Mouse (Mus musculus) neural tube, embryonic 13.5 days (tissue): ENCODE measurements around the gene Ccdc50. TPM values are rescaled to one million over a fixed set of nuclear protein-coding genes. Genes with fewer than 3 reads are reported as not detected.

Experiments used
- ATAC-seq: fragments of 200-750 bp; cut with Nextera tagmentation; 2 replicates; pipeline ENCODE4 v1.8.0; 2017; ENCODE audit warnings: low read depth, mild to moderate bottlenecking, moderate TSS enrichment, moderate library complexity
- H3K27ac ChIP-seq: fragments of 300-500 bp; sonication (generic); replicated peaks from 2 replicates; pipeline ENCODE4 v1.5.1; 2015; ENCODE audit warnings: moderate library complexity, mild to moderate bottlenecking, inconsistent platforms
- H3K27me3 ChIP-seq: fragments of 300-500 bp; sonication (generic); 2 replicates; pipeline ENCODE4 v1.6.1; 2015; ENCODE audit warnings: mild to moderate bottlenecking, inconsistent platforms
- H3K36me3 ChIP-seq: fragments of 300-500 bp; sonication (generic); 2 replicates; pipeline ENCODE4 v1.6.1; 2015; ENCODE audit warnings: mild to moderate bottlenecking, inconsistent platforms
- H3K4me1 ChIP-seq: fragments of 300-500 bp; sonication (generic); replicated peaks from 2 replicates; pipeline ENCODE4 v1.6.1; 2015; ENCODE audit warnings: inconsistent platforms
- H3K4me2 ChIP-seq: fragments of 300-500 bp; sonication (generic); 2 replicates; pipeline ENCODE4 v1.6.1; 2015; ENCODE audit warnings: inconsistent platforms, mild to moderate bottlenecking, moderate library complexity
- H3K4me3 ChIP-seq: fragments of 300-500 bp; sonication (generic); 2 replicates; pipeline ENCODE4 v1.5.1; 2015; ENCODE audit warnings: mild to moderate bottlenecking, inconsistent platforms
- H3K9ac ChIP-seq: fragments of 300-500 bp; sonication (generic); 2 replicates; pipeline ENCODE4 v1.6.1; 2015; ENCODE audit warnings: moderate library complexity, mild to moderate bottlenecking, inconsistent platforms
- H3K9me3 ChIP-seq: fragments of 300-500 bp; sonication (generic); 2 replicates; pipeline ENCODE4 v1.6.1; 2016; ENCODE audit warnings: inconsistent platforms
- WGBS: fragments of 180-500 bp; shearing (Covaris S2); methylation state at CpG from one replicate; pipeline ENCODE4 v1.1.7; 2015; 5-methylcytosine and 5-hydroxymethylcytosine counted together
- polyA plus RNA-seq: library from polyadenylated mRNA; unstranded; fragments of >200 nt; fragmentation: Nextera tagmentation; extraction: Ambion mirVana; gene quantifications from 2 replicates; pipeline ENCODE4 v1.2.1, GENCODE M21; 2015

The Ccdc50 gene
- polyA plus RNA-seq, 1 experiment from 2014 or later: 43.7 TPM

- Histone ChIP-seq H3K9ac (no peak overlapping the region), H3K4me1 (peaks cover 7% of the 10 kb centered on the region), H3K27me3 (no peaks in the 10 kb centered on the region), H3K4me2 (no peak overlapping the region), H3K36me3 (no peaks in the 10 kb centered on the region), H3K4me3 (no peak overlapping the region), H3K27ac (no peak overlapping the region), H3K9me3 (0 out of 2 replicates have a peak, but pooled peaks cover 3% of the 10 kb centered on the region)
- no peak for ATAC-seq
- WGBS: 96% methylated on average over 3 of the region's 3 CpGs
Measured at GRCm38 (mm10) chr16:27399026-27399718, 10.5 kb downstream of the Ccdc50 start.

DNA sequence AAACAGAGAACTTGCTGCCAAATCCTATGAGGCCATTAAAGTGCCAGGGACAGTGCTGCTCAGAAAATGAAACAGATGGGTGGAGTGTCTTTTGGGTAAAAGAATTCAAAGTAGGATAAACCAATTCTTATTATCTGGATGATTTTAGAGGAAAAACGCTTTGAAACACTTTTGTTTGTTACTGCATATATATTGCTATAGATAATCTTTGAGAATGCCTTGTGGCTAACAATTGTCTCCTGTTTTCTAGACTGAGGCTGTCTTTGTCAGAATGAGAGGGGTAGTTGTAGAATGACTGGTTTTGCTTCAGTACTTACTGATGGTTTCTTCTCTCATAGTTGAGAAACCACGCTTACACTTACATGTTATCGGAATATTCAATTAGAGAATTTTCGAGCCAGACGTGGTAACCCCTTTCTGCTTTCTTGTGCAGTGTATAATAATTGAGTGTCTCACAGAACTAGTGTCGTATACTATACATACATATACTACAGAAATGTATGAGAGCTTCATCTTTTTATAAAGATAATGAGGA, 11.1 kb downstream of the Ccdc50 start:
- Histone ChIP-seq H3K27me3 (no peaks in the 10 kb centered on the region), H3K27ac (no peak overlapping the region), H3K9ac (no peak overlapping the region), H3K9me3 (0 out of 2 replicates have a peak, but pooled peaks cover 3% of the 10 kb centered on the region), H3K36me3 (no peaks in the 10 kb centered on the region), H3K4me1 (peaks cover 7% of the 10 kb centered on the region), H3K4me3 (no peak overlapping the region), H3K4me2 (no peak overlapping the region)
- ATAC-seq: no peak
- 84% methylated on average over 6 of the region's 6 CpGs for WGBS

- Histone ChIP-seq H3K27ac (no peak overlapping the region), H3K9ac (no peak overlapping the region), H3K4me2 (no peak overlapping the region), H3K4me1 (peaks cover 7% of the 10 kb centered on the region), H3K36me3 (peaks cover 10% of the 10 kb centered on the region), H3K9me3 (no peaks in the 10 kb centered on the region), H3K27me3 (no peaks in the 10 kb centered on the region), H3K4me3 (no peak overlapping the region)
- 86% methylated on average over 2 of the region's 2 CpGs for WGBS
- no peak for ATAC-seq
Measured at GRCm38 (mm10) chr16:27401579-27401978, 12.9 kb downstream of the Ccdc50 start.

DNA sequence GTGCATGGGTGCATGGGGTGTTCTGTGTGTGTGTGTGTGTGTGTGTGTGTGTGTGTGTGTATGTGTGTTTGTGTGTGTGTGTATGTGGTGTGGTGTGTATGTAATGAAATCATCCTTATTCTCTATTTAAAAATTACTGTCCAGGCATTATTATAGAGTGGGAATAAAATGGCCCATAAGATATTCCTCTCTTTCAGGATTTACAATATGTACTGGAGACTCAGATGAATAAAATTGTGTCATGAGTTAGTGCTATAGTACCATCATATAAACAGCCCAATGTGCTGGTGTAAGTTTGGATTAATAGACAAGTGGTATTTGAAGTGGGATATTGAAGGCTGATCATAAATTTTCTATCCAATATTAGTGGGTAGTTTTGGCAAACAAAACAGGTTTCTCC, 15.4 kb downstream of the Ccdc50 start:
- Histone ChIP-seq H3K27me3 (no peaks in the 10 kb centered on the region), H3K27ac (no peak overlapping the region), H3K36me3 (peaks cover 24% of the 10 kb centered on the region), H3K9ac (no peak overlapping the region), H3K4me2 (no peak overlapping the region), H3K4me1 (peaks cover 7% of the 10 kb centered on the region), H3K9me3 (no peaks in the 10 kb centered on the region), H3K4me3 (no peak overlapping the region)
- no peak for ATAC-seq

DNA sequence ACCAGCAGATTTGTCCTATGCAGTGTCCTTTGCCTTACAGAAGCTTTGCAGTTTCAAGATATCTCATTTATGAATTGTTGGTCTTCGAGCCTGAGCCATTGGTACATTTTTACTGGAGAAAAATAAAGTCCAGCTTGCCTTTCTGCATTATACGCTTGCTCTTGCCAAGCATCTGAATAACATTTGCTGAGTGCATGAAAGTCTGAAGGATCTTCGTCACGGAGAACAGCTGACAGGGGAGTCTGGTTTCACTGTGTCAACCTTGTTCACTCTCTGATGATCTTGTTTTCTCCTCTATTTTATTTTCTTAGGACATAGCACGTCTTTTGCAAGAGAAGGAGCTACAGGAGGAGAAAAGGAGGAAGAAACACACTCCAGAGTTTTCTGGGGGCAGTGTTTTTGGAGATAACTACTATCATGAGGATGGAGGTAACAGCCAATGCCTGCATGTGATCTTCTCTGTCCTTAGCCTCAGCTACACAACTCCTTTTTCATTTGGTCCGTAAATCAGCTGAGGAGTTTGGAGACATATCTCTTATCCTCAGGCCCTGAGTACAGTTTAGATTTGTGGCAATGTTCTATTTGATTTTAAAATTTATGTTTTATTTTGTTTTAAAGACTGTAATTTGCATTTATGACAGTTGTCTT, 28.4 kb downstream of the Ccdc50 start:
- Histone ChIP-seq H3K36me3 (peaks cover 78% of the 10 kb centered on the region), H3K9ac (no peak overlapping the region), H3K27me3 (no peaks in the 10 kb centered on the region), H3K4me3 (no peak overlapping the region), H3K4me1 (no peaks in the 10 kb centered on the region), H3K27ac (no peak overlapping the region), H3K9me3 (no peaks in the 10 kb centered on the region), H3K4me2 (no peak overlapping the region)
- 96% methylated on average over 6 of the region's 6 CpGs for WGBS
- ATAC-seq: no peak

DNA sequence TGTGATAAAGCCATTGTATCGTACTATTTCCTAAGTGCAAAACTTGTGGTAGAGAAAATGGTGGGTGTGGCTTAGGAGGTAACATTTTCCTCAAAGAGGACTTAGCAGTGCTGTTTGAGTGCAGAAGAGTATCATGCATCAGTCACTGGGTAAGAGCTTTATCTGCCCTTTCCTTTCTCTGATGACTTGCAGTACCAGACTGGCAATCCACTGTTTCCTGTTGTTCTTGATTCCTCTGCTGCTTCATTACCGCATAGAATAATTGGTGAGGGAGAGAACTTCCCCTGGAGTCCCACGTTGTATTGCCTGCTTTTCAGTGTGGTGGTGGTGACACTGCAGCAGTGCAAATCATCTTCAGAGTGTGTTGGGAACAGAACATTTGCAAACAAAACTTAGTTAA, 29.0 kb downstream of the Ccdc50 start:
- no peaks in the 10 kb centered on the region for H3K4me1 ChIP-seq
- no peaks in the 10 kb centered on the region for H3K27me3 ChIP-seq
- H3K36me3 ChIP-seq: peaks cover 81% of the 10 kb centered on the region
- 0 out of 2 replicates have a peak, but pooled peaks cover 4% of the 10 kb centered on the region for H3K9me3 ChIP-seq
- H3K4me3 ChIP-seq: no peak overlapping the region
- WGBS: 87% methylated on average over 3 of the region's 3 CpGs
- H3K4me2 ChIP-seq: no peak overlapping the region
- no peak overlapping the region for H3K27ac ChIP-seq
- H3K9ac ChIP-seq: no peak overlapping the region
- no peak for ATAC-seq

- no peak overlapping the region for H3K27ac ChIP-seq
- H3K27me3 ChIP-seq: no peaks in the 10 kb centered on the region
- 91% methylated on average over 3 of the region's 3 CpGs for WGBS
- H3K4me3 ChIP-seq: no peak overlapping the region
- peaks cover 57% of the 10 kb centered on the region for H3K36me3 ChIP-seq
- H3K4me2 ChIP-seq: no peak overlapping the region
- no peak for ATAC-seq
- H3K9ac ChIP-seq: no peak overlapping the region
- H3K4me1 ChIP-seq: no peaks in the 10 kb centered on the region
- 0 out of 2 replicates have a peak, but pooled peaks cover 5% of the 10 kb centered on the region for H3K9me3 ChIP-seq
Measured at GRCm38 (mm10) chr16:27420982-27421381, 32.3 kb downstream of the Ccdc50 start.

- WGBS: 91% methylated on average over 3 of the region's 3 CpGs
- Histone ChIP-seq H3K9ac (no peak overlapping the region), H3K4me1 (no peaks in the 10 kb centered on the region), H3K27ac (no peak overlapping the region), H3K4me2 (no peak overlapping the region), H3K27me3 (no peaks in the 10 kb centered on the region), H3K36me3 (peaks cover 45% of the 10 kb centered on the region), H3K4me3 (no peak overlapping the region), H3K9me3 (no peaks in the 10 kb centered on the region)
- no peak for ATAC-seq
Measured at GRCm38 (mm10) chr16:27435034-27435433, 46.4 kb downstream of the Ccdc50 start.

- Histone ChIP-seq H3K27ac (no peak overlapping the region), H3K9ac (no peak overlapping the region)
- WGBS: 90% methylated on average over 3 of the region's 3 CpGs
Measured at GRCm38 (mm10) chr16:27443941-27444340, 55.3 kb downstream of the Ccdc50 start.

DNA sequence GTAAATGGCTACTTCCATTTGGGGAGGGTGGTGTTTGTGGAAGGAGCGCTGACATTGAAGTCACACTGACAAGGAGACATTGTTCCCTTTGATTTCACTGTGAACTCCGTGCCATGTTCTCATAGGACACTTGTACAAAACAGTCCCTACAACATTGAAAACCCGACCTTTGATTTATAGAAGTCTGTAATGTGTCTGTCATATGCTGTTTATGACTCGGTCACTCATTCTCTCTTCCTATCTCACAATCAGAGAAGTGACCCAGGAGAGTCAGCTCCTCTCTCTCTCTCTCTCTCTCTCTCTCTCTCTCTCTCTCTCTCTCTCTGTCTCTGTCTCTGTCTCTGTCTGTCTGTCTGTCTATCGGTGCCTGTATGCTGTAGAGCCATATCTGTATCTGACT, 60.7 kb downstream of the Ccdc50 start:
- Histone ChIP-seq H3K4me3 (no peak overlapping the region), H3K9me3 (no peaks in the 10 kb centered on the region), H3K9ac (no peak overlapping the region), H3K27me3 (no peaks in the 10 kb centered on the region), H3K36me3 (peaks cover 46% of the 10 kb centered on the region), H3K4me2 (no peak overlapping the region), H3K4me1 (0 out of 2 replicates have a peak, but pooled peaks cover 5% of the 10 kb centered on the region), H3K27ac (no peak overlapping the region)
- ATAC-seq: no peak
- WGBS: 88% methylated on average over 5 of the region's 5 CpGs

More at GRCm38 (mm10) chr16:27443941-27444340, 55.3 kb downstream of the Ccdc50 start:
- no peak for ATAC-seq
- Histone ChIP-seq H3K27me3 (no peaks in the 10 kb centered on the region), H3K4me2 (no peak overlapping the region), H3K9me3 (no peaks in the 10 kb centered on the region), H3K36me3 (peaks cover 65% of the 10 kb centered on the region), H3K4me3 (no peak overlapping the region), H3K4me1 (no peaks in the 10 kb centered on the region)

DNA sequence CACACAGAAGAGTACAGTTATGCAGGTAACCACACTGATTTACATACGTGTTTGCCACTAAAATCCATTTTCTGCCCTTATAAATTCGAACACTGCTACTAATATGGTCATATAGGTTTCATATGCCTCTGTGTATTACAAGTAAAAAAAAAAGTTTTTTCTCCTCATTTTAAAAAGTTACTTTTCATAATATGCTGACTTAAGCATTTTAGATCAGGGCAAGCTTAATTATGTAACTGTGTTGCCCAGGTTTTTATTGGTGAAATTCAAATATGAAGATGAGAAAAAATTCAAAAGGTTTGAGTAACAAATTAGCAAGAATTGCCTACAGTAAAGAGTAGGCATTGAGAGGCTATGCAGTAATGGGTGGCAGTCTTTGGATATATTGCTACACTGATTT, 62.0 kb downstream of the Ccdc50 start:
- Histone ChIP-seq H3K36me3 (peaks cover 34% of the 10 kb centered on the region), H3K27me3 (no peaks in the 10 kb centered on the region), H3K4me1 (0 out of 2 replicates have a peak, but pooled peaks cover 5% of the 10 kb centered on the region), H3K4me3 (no peak overlapping the region), H3K27ac (no peak overlapping the region), H3K9me3 (no peaks in the 10 kb centered on the region), H3K9ac (no peak overlapping the region), H3K4me2 (no peak overlapping the region)
- 96% methylated on average over 2 of the region's 2 CpGs for WGBS
- no peak for ATAC-seq

- H3K27ac ChIP-seq: no peak overlapping the region
- H3K4me1 ChIP-seq: 0 out of 2 replicates have a peak, but pooled peaks cover 5% of the 10 kb centered on the region
- 61% methylated on average over 3 of the region's 3 CpGs for WGBS
- peaks cover 16% of the 10 kb centered on the region for H3K36me3 ChIP-seq
- no peak overlapping the region for H3K4me2 ChIP-seq
- H3K9me3 ChIP-seq: no peaks in the 10 kb centered on the region
- H3K27me3 ChIP-seq: no peaks in the 10 kb centered on the region
- no peak overlapping the region for H3K4me3 ChIP-seq
- no peak overlapping the region for H3K9ac ChIP-seq
- ATAC-seq: peak; percentile 43; the same call in 1 of the 2 replicates
Measured at GRCm38 (mm10) chr16:27453396-27453795, 64.7 kb downstream of the Ccdc50 start.
